Mouse (Mus musculus): ENCODE measurements around the gene Trpc4.
A peak's percentile ranks its signal among the peaks of the same experiment; 100 is the strongest.

The Trpc4 gene

DNA sequence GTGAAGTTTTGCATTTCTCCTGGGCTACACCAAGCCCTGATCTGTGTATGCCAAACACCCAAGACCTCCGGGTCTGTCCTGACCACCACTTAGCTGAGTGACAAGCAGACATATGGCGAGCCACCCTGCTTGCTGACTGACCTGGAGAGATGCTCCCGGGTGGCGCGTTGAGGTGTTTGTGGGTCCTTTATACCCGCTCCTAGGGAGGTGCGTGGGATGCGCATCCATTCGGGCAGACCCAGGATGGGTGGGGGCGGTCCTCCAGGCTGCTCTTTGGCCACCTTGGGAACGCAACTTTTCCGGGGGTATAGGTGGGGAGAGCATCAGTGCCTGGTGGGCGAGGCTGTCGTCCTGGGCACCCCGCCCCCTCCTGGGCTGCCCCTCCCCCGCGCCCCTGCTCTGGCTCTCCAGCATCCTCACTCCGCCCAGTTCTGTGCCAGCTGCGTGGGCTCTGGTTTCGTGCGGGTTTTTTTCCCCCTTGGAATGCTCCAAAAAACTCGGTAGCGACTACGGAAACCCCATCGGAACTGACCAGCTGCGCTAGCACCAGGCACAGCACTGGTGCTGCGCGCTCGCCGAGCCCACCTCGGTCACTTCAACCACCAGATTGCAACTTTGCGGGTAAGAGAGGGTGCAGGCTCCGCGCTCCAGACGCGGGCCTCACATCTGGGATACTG, at the start of gene Trpc4:
Trpc4 (plus strand) TSS at position 397 of the 677 bp plus-strand sequence.
- no peak for DNase-seq

DNA sequence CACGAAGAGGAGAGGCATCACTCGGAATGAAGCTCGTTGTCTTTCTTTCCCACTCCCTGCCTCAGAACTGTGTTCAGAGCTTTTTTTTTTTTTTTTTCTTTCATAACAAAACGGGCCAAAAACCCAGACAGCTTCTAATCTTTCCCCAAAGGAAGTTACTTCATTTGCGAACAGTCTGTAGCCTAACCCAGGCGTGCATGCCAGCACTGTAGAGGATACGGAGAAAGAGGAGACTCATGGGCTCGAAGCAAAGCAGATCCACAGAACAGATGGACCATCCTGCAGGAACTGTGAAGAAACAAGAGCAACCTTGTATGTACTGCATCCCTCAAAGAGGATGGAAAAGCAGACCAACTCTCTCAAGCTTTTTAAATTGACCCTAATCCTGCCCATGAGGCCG, 44.3 kb upstream of the Trpc4 start:
- no peak for DNase-seq

DNA sequence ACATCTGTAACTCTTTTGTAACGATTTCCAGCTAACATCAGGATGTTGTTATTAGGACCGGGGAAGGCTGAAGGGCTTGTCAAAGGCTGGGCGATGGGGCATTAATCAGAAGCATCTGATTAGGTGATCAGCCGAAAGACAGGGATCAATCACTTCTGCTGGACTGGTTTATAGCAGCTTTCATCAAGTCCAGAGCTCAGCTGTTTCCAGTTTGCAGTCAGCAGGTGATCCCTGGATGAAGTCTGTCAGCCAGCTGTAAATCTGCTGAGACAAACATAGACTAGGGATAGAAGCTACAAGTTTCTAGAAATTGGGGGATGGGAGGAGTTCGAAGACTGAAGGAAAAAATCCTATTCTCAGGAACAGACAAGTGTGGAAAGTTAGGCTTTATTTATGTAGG, 20.5 kb upstream of the Trpc4 start:
- no peak for DNase-seq

DNA sequence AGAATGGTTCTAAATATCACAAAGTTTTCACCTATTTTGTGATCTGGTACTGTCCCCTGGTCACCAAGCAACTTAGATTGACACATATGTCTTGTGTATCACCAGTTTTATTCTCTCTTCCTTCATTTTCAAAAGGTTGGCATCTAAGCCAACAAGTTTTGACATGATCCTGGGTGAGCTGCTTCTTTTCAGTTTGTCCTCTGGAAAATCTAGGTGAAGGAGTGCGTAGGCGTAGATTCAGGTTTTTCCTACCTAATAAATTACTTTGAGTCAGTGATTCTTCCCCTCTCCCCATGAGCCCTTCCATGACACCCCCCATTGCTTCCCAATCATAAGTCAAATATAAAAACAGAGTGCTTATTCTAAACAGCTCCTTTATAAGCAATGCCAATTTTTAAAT, 14.5 kb upstream of the Trpc4 start:
- no peak for DNase-seq

DNA sequence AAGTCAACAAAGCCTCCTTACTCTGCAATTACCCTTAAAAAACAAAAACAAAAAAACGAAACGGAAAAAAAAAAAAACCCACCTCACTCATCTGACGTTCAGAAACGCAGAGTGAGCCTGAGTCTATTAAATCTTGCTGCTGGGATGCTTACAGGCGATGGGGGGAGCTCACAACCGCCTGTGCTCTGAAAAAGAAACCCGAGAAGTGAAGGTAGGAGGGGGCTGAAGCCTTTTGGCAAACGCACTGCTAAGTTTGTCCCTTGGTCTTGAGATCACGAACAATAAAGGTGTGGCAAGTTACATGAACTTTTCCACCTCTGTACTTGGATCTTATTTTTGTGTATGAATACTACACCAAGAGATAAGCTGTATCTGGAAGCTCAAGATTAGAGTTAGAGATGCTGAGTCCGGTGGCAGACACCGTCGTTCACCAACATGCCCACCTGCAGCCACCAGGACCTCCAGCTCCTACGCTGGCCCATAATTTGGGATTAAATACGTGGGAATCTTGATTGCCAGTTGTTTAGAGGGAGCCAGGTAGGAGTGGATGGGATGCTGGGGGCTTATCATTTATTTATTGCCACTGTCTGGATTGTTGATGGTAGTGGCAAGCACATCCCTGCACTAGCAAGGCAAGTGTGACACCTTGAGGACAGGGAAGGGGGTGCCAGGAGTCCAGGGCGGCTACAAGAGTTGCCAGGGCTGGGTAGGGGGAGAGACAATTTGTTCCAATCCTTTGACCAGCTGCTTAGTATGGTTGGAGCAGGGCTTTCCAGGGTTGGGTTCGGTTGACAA, 794 bp upstream of the Trpc4 start:
- DNase-seq, result no peak

DNA sequence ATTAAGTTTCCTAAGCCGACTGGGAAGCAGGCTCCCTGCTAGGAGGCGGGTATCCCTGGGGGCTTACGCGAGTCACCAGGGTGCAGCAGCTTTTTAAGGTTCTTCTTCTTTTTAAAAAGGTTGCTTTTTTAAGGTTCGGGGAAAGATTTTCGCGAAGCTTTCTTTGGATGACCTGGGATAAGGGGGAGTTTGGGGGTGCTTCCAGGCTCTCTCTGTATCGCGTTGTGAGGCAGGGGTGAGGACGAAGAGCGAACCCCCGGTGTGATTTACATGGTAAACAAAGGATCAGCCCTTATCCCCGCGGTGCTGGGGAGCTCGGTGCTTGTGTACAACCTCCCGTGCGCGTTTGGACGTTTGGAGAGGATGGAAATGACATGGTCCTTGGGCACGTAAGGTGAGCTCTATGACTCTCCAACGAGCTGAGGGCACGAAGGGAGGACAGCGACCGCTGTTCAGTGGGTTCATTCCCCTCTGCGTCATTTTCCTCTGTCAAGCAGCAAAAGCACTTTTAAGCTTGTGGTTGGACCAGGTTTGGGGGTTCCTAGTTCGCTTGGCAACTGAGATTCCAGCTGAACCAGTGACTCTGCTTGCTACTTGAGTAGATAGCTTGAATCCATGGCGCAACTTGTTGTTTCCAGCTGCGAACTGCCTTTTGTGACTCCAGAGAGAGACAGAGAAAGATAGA, 623 bp downstream of the Trpc4 start:
- DNase-seq, result no peak

DNA sequence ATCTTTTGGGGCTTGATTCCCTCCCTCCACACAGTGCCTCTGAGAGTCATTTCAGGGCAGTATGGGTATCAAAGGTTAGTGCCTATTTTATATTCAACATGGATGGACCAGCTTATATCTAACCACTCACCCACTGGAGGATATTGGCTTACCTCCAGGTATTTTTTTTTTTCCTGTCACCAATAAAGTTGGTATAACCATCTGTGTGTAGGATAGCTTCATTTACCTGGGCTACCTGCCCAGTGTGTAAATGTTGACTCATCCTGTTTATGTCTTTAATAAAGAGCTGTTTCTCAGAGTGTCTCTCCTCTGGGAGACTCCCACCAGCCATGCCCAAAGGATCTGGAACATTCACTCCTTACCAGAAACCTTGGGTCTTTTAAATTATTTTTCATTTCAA, 14.9 kb downstream of the Trpc4 start:
- no peak for DNase-seq

DNA sequence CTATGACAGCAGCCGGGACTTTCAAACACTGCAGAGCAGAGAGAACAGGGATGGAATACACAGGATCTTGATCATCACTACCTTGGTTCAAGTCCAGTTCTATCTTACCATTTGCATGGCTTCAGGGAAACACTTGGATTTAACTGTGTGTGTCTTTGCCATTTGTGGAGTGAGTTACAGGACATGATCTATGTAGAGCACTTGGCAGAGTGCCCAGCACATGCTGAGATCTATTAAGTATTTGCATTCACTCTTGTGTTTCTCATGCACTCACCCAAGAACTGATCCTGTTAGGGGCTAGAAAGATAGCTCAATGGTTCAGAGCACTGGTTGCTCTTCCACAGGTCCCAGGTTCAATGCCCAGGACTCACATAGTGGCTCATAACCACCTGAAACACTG, 21.5 kb downstream of the Trpc4 start:
- no peak for DNase-seq

DNA sequence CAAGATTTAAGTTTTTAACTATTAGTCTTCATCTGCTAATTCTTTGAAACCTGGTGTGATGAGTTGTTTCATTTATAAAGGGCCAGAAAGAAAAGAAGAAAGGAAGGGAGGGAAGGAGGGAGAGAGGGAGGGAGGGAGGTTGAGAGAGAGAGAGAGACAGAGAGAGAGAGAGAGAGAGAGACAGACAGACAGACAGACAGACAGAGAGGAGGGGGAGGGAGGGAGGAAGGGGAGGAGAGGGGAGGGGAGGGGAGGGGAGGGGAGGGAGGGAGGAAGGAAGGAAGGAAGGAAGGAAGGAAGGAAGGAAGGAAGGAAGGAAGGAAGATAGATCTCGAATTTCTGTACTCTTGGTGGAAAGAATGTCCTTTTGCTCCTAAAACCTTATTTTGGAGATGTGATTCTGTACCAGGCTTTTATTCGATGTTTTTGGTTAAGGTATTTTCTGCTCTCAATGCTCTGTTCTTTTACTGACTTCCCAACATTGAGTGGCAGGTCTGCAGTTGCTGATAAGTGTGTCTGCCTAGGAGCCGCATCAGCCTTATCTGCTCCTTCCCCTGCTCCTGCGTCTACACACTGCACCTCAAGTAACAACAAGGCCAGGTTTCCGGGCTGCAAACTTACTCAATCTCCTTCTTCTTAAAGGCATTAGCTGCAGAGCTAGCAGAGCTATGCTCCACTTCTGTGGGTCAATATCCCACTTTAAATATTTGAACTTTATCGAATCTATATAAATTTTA, 35.3 kb downstream of the Trpc4 start:
- no peak for DNase-seq

DNA sequence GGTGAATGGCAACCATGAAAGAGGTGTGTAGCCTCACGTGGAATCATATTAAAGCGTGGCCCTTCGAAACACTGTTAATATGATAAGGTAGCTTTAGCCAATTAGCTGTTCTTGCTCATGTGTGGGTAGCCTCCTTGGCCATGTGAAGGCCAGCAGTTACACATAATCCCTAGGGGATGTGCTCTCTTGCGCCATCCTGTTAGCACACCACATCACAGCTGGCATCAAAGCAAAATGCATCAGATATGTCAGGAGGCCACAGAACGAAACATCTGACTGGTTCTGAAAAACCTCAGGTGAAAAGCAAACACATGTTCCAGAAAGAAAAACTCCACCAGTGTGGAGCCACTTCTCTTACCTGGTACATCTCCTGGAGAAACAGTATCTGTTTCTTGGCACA, 45.4 kb downstream of the Trpc4 start:
- no peak for DNase-seq

DNA sequence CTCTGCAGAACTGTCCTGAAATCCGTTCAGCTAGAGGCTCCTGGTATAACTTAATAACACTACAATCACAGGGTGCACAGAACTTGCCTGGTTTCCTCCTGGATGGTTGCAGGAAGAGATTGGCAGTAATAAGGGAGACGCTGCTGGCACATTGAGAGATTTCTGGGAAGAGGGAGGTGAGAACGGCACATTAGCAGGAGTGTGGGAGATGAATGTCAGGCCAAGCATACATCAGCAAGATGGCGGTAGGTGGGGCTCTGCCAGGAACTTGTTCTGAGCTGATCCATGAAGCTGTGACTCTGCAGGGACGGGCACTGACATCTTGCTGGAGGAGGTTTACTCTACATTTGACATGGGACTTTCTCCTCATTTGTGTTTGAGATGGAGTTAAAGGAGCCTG, 48.6 kb downstream of the Trpc4 start:
- DNase-seq, result no peak

DNA sequence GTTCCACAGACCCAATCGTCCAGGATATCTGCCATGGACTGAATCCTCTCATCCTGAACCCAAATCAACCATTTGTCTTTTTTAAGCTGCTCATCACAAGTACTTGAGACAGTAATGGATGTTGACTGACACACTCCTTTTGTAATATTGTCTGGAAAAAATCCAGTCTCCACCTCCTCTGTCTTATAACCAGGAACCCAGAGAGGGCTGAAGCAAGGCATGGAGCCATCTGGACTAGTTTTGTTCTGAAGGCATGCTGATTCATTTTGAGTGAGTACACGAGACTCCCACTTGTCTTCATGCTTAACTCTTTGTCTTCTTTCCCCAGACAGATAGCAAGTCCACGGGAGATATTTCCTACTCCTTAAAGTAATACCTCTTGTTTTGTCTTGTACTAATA, 54.3 kb downstream of the Trpc4 start:
- DNase-seq, result no peak

DNA sequence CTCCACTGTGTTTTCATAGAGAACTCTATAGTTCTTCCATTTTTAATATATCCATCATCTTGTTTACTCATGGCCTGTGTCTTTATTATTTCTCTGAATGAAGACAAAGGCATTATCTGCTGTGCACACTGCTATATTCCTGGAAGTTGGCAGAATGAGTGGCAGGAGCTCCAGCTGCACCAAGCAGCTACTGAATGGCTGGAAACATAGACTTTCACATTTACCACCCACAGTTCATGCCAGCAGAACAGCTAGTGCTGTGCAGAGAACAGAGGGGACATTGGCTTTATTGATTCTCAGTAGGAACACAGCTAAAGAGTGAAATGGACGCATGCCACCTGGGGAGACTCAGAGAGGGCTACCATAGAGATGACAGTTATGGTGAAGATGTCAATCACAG, 55.6 kb downstream of the Trpc4 start:
- no peak for DNase-seq

DNA sequence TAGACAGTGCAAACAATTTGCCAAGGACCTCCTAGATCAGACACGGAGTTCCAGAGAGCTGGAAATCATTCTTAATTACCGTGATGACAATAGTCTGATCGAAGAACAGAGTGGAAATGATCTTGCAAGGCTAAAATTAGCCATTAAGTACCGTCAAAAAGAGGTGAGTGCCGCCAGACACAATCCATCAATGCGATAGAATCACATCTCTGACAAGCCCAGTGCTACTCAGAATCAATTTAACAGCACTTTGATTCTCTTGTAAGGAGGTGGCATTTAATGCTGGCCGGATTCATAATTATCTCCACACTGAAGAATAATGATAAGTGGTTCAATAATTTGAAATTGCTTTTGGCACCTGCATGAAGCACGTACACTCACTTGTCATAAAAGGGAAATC, 66.7 kb downstream of the Trpc4 start:
- no peak for DNase-seq

DNA sequence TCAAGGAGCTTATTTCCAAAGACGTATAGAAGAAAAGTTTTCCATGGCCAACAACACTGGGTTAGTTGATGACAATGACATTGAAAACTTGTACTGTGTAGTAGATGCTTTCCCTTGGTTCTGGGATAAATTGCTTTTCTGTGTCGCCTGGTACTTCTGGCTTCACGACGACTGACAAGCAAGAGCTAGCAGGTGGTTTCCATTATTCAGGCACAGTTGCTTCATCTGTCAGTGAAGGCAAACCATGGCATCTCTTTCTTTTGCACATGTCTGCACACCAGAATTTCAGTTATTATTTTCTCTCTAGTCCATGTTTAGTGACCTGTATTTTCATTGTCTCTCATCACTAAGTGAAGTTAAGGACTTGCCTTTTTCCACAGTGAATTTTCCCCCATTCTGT, 72.6 kb downstream of the Trpc4 start:
- no peak for DNase-seq

DNA sequence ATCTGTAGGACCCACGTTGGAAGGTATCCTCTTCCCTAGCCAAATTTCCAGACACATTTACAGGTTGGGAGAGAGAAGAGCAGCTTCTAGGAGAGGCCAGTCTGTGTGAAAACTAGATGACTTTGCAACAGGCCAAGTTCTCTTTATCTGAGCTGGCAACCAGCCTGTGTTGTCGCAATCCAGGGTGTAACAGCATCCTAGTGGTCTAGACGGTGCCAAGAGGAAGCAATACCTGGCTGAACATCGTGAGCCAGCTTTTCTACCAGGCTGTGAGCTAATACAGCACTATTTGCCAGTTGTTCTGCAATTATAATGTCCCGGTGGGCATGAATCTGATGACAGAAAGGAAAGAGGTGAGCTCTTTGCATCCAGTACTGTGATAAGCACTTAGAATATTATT, 83.1 kb downstream of the Trpc4 start:
- peak; percentile 8 for DNase-seq

DNA sequence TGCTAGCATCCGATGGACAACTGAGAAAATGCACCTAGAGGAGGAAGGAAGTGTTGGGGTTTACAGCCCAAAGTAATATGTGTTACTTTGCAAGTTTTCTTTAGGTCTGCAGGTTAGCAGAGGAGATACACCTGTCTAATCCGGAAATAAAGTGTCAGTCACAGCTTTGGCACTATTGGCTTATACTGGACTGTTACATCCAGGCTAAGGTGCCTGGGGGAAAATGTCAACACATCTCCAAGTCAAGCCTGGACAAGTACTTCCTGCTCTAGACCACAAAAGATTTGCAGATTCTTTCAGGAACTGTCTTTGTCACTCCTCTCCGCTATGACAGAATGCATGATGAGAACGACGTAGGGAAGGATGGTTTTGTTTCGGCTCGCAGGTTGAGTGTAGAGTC, 83.6 kb downstream of the Trpc4 start:
- no peak for DNase-seq

DNA sequence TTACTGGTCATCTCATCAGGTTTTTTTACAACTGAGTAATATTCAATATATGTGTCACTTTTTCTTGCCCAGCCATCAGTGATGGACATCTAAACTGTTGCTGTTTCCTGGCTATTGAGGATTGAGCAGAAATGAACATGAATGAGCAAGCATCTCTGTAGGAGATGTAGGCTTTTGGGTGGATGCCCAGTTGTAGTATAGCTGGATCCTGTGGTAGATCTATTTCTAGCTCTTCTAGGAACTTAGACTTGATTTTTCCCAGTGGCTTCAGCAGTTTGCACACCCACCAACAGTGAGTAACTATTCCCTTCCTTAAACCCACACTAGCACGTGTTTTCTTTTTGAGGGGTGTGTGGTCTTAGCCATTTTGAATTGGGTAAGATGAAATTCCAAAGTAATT, 87.3 kb downstream of the Trpc4 start:
- DNase-seq, result no peak

DNA sequence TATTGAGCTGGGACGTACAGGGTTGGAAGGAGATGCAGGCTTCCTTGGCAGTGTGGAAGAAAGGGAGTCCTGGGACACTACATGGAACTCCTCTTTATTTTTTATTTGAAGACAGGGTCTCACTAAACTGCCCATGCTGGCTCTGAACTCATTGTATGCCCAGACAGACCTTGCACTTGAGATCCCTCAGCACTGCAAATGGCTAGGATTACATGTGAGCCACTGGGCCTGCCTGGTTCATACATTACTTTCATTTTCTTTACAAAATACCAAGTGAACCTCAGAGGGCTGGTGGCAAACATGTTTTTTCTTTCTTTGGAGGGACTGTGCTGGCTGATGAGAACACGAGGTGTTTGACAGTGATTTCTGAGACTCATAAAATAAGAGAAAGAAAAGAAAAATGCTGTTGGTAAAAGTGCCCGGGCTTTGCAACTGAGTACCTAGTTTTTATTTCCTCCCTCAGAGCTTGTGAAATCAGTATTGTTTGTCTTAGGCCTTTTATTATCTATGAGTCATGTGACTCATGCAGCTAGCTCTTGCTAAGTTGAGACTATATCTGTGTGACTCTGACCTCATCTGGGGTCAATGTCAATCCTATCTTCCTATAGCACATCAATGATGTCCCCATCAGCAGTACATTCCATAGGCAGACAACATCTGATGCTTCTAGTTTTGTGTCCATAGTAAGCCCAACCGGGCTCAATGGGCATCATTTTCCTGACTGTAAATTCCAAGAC, 89.1 kb downstream of the Trpc4 start:
- DNase-seq, result no peak

DNA sequence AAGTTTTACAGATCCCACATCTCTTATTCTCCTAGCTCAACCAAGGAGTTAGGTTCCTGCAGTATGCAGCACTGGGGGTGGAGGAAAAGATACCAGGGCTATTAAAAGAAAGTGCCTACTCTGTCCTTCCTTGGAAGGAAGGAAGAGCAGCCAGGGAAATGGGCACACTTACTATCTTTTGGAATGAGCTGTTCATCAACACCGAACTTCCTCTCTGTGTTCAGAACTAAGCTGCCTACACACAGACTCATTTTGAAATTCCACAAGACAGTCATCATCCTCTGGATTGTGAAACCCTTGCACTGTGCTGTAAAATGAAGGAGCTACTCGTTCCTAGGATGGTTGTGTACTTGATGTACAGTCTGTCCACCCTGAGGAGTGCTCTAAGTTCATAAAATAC, 90.6 kb downstream of the Trpc4 start:
- no peak for DNase-seq

DNA sequence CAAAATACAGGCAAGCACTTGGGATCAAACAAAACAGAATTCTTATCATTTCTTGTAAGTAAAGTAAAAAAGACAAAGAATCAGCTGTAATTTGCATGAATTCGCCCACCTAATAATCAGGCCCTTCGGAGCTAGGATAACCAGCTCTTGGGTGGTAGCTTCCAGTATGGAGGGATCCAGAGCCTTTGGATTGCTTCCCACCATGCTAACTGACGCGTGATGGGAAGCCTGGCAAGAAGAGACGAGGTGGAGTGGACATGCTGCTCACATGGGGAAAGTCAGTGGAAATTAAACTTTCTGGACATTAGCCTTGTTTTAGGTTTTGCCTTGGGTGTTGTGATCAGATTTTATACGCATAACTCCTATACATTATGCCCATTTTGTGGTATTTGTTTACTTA, 93.5 kb downstream of the Trpc4 start:
- DNase-seq, result no peak

DNA sequence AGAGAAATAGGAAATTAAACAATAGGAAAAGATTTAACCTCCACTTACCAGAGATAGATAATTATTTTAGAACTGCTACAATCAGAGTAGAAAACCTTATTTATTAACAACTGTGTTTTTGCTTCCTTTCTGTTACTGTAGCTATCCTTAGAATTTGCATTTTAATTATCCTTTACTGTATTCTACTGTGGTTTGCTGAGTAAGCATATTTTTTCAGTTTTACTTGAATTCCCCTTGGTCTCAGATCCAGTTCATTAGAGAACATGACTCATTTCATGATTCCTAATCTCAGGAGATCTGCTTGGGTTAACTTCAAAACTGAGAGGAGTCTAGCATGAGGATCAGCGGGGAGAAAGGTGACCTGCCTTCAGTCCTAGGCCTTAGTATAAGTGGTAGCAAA, 111.1 kb downstream of the Trpc4 start:
- no peak for DNase-seq

DNA sequence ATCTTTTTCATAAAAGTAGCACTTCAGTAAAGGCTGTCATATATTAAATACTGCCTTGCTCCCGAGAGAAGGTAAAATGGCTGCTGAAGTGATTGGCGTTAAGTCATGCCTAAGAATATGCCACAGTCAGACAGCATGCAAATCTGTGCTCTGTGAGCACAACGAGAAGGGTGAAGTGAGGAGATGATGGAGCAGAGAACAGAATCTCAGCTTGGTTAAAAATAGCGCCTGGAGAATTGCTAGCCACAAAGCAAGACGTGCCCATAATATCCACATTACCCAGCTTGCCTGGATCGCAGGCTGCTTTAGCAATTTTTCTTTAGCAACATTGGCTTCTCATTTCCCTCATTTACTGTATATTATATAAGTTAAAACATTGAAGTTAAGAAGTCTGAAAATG, 113.3 kb downstream of the Trpc4 start:
- DNase-seq, result no peak
